In genomic region chr11:62560463-62561016, GRCm38 (mm10) we compare ENCODE assay signal across 8 mouse cellular contexts. TPM values are rescaled to one million over a fixed set of nuclear protein-coding genes. Genes with fewer than 3 reads are reported as not detected.
DNase-seq lines count a peak whose midpoint lies in the region; ATAC-seq and TF ChIP-seq lines count a peak whose summit lies in the region.

No protein-coding gene starts in this region.

- no peaks in the 10 kb centered on the region for H3K27me3 ChIP-seq in embryonic facial prominence, embryonic 11.5 days (ENCODE audit: control insufficient read depth, insufficient read depth, low read length)
- no peaks in the 10 kb centered on the region for H3K27me3 ChIP-seq in hindbrain, embryonic 12.5 days
- H3K27me3 ChIP-seq in lung, embryonic 16.5 days (ENCODE audit: control insufficient read depth, insufficient read depth, low read depth, low read length), result no peaks in the 10 kb centered on the region
- no peaks in the 10 kb centered on the region for H3K27me3 ChIP-seq in splenic B cell, adult 2 months (ENCODE audit: control insufficient read depth, insufficient read depth, low read length, poor library complexity, severe bottlenecking)

- H3K4me3 ChIP-seq in lung, adult 2 months (replicated peaks; ENCODE audit: extremely low read depth, low read depth, low read length), result peak overlapping the region; percentile 82
- H3K4me3 ChIP-seq in embryonic facial prominence, embryonic 11.5 days (ENCODE audit: low read depth, low read length), result peak overlapping the region; percentile 21
- H3K4me3 ChIP-seq in hindbrain, embryonic 12.5 days, result peak overlapping the region; percentile 25
- H3K4me3 ChIP-seq in lung, embryonic 16.5 days (ENCODE audit: low read length), result peak overlapping the region; percentile 43

- no peaks in the 10 kb centered on the region for H3K36me3 ChIP-seq in embryonic facial prominence, embryonic 11.5 days (replicated peaks; ENCODE audit: control insufficient read depth, insufficient read depth, low read depth, low read length)
- 0 out of 2 replicates have a peak, but pooled peaks cover under 1% of the 10 kb centered on the region for H3K36me3 ChIP-seq in hindbrain, embryonic 12.5 days
- no peaks in the 10 kb centered on the region for H3K36me3 ChIP-seq in lung, embryonic 16.5 days (ENCODE audit: control insufficient read depth, insufficient read depth, low read length)
- no peaks in the 10 kb centered on the region for H3K36me3 ChIP-seq in splenic B cell, adult 2 months (ENCODE audit: control insufficient read depth, insufficient read depth, low read length, poor library complexity, severe bottlenecking)

- no peak for TF ChIP-seq CTCF in lung, adult 2 months (IDR thresholded peaks at IDR 0.05; ENCODE audit: insufficient read depth, low read length)

- 28% methylated on average over 43 of the region's 43 CpGs for WGBS in lung, adult 2 months
- 30% methylated on average over 43 of the region's 43 CpGs for WGBS in embryonic facial prominence, embryonic 11.5 days
- WGBS in hindbrain, embryonic 12.5 days, result 36% methylated on average over 43 of the region's 43 CpGs
- WGBS in lung, embryonic 16.5 days, result 30% methylated on average over 43 of the region's 43 CpGs

- peak overlapping the region; percentile 52 for H3K4me2 ChIP-seq in embryonic facial prominence, embryonic 11.5 days (ENCODE audit: low read depth, low read length)
- peak overlapping the region; percentile 54 for H3K4me2 ChIP-seq in hindbrain, embryonic 12.5 days (replicated peaks)
- H3K4me2 ChIP-seq in lung, embryonic 16.5 days (ENCODE audit: low read depth, low read length), result peak overlapping the region; percentile 70

- no peak overlapping the region for H3K27ac ChIP-seq in embryonic facial prominence, embryonic 11.5 days (replicated peaks; ENCODE audit: low read depth, low read length)
- H3K27ac ChIP-seq in hindbrain, embryonic 12.5 days, result no peak overlapping the region
- no peak overlapping the region for H3K27ac ChIP-seq in lung, embryonic 16.5 days (ENCODE audit: low read length)

- no peaks in the 10 kb centered on the region for H3K9me3 ChIP-seq in embryonic facial prominence, embryonic 11.5 days (replicated peaks; ENCODE audit: control insufficient read depth, low read length)
- no peaks in the 10 kb centered on the region for H3K9me3 ChIP-seq in hindbrain, embryonic 12.5 days (replicated peaks)
- H3K9me3 ChIP-seq in lung, embryonic 16.5 days (ENCODE audit: control insufficient read depth, low read length), result no peaks in the 10 kb centered on the region

- TF ChIP-seq POLR2A in lung, adult 2 months (IDR thresholded peaks at IDR 0.05; ENCODE audit: borderline replicate concordance, extremely low read depth, low read depth, low read length), result no peak

- peaks cover 5% of the 10 kb centered on the region for H3K4me1 ChIP-seq in lung, adult 2 months (ENCODE audit: control insufficient read depth, insufficient read depth, low read length)
- H3K4me1 ChIP-seq in embryonic facial prominence, embryonic 11.5 days (ENCODE audit: control insufficient read depth, insufficient read depth, low read length), result 0 out of 2 replicates have a peak, but pooled peaks cover 2% of the 10 kb centered on the region
- peaks cover 3% of the 10 kb centered on the region; the same call in 1 of the 2 replicates for H3K4me1 ChIP-seq in hindbrain, embryonic 12.5 days
- no peaks in the 10 kb centered on the region for H3K4me1 ChIP-seq in lung, embryonic 16.5 days (replicated peaks; ENCODE audit: control insufficient read depth, insufficient read depth, low read length)

- ATAC-seq in embryonic facial prominence, embryonic 11.5 days (replicated peaks; ENCODE audit: insufficient number of reproducible peaks, low FRiP score, low TSS enrichment, low read depth), result no peak
- ATAC-seq in hindbrain, embryonic 12.5 days (ENCODE audit: low FRiP score), result no peak
- ATAC-seq in lung, embryonic 16.5 days (ENCODE audit: low read depth), result no peak

- H3K9ac ChIP-seq in embryonic facial prominence, embryonic 11.5 days (replicated peaks; ENCODE audit: low read length), result no peak overlapping the region
- peak overlapping the region; percentile 42 for H3K9ac ChIP-seq in hindbrain, embryonic 12.5 days
- peak overlapping the region; percentile 48 for H3K9ac ChIP-seq in lung, embryonic 16.5 days (ENCODE audit: low read length)

- peak; percentile 29 for DNase-seq in lung, adult 2 months
- no peak for DNase-seq in lung, postnatal 25 days (ENCODE audit: low spot score)
- peak; percentile 30 for DNase-seq in embryonic facial prominence, embryonic 11.5 days (ENCODE audit: low spot score)
- peak; percentile 14 for DNase-seq in splenic B cell, adult 2 months (ENCODE audit: low read depth, low spot score)
- no peak for DNase-seq in spleen, postnatal 10 days (ENCODE audit: low spot score in 2 of 2)
- no peak for DNase-seq in left cerebral cortex, adult 8-10 months (ENCODE audit: low spot score in 2 of 2)

RNA-seq across cellular contexts. Expression of gene Ubb, which starts 9.6 kb away (rescaled TPM):
- 1,478 and 1,739 TPM in 2 replicates for polyA plus RNA-seq in lung, adult 2 months (2012; rRNA removed)
- polyA plus RNA-seq in embryonic facial prominence, embryonic 11.5 days (2014; fragmentation: Nextera tagmentation; extraction: Ambion mirVana), result 3,780 and 3,916 TPM in 2 replicates
- 3,674 and 3,736 TPM in 2 replicates for polyA plus RNA-seq in hindbrain, embryonic 12.5 days (2016; fragmentation: Nextera tagmentation; extraction: Ambion mirVana)
- polyA plus RNA-seq in lung, embryonic 16.5 days (2015; fragmentation: Nextera tagmentation; extraction: Ambion mirVana), result 3,082 and 3,189 TPM in 2 replicates
- 1,000 to 10,000 TPM; 1,765 to 1,972 (median 1,844) TPM for total RNA-seq in left cerebral cortex, adult 8-10 months (2022)

RNA-seq across cellular contexts. Expression of gene Trpv2, which starts 13.7 kb away (rescaled TPM):
- polyA plus RNA-seq in lung, adult 2 months (2012; rRNA removed), result 19.6 and 21.8 TPM in 2 replicates
- 4.2 and 5.2 TPM in 2 replicates for polyA plus RNA-seq in embryonic facial prominence, embryonic 11.5 days (2014; fragmentation: Nextera tagmentation; extraction: Ambion mirVana)
- polyA plus RNA-seq in hindbrain, embryonic 12.5 days (2016; fragmentation: Nextera tagmentation; extraction: Ambion mirVana), result 10.8 and 14.3 TPM in 2 replicates
- 4.8 and 4.9 TPM in 2 replicates for polyA plus RNA-seq in lung, embryonic 16.5 days (2015; fragmentation: Nextera tagmentation; extraction: Ambion mirVana)
- 10 to 100 TPM; 17.9 to 20.2 (median 19.3) TPM for total RNA-seq in left cerebral cortex, adult 8-10 months (2022)

RNA-seq across cellular contexts. Expression of gene Cenpv, which starts 21.5 kb away (rescaled TPM):
- 14.4 and 14.8 TPM in 2 replicates for polyA plus RNA-seq in lung, adult 2 months (2012; rRNA removed)
- polyA plus RNA-seq in embryonic facial prominence, embryonic 11.5 days (2014; fragmentation: Nextera tagmentation; extraction: Ambion mirVana), result 46.2 and 49.8 TPM in 2 replicates
- polyA plus RNA-seq in hindbrain, embryonic 12.5 days (2016; fragmentation: Nextera tagmentation; extraction: Ambion mirVana), result 47.2 and 51.6 TPM in 2 replicates
- polyA plus RNA-seq in lung, embryonic 16.5 days (2015; fragmentation: Nextera tagmentation; extraction: Ambion mirVana), result 7.9 and 9.0 TPM in 2 replicates
- 10 to 100 TPM; 29.2 to 35.6 (median 31.8) TPM for total RNA-seq in left cerebral cortex, adult 8-10 months (2022)

Comparison
In these comparisons a context has a peak if more than half of its experiments do, and no peak if none do; other contexts are left out.
1. DNase-seq: peak in lung, adult 2 months (single experiment), embryonic facial prominence, embryonic 11.5 days (single experiment) and splenic B cell, adult 2 months (single experiment); none in lung, postnatal 25 days (single experiment), spleen, postnatal 10 days (0 of 2) and left cerebral cortex, adult 8-10 months (0 of 2).
2. H3K4me3 ChIP-seq: peak in every context shown above with its lines; median percentile 82 in lung, adult 2 months; 43 in lung, embryonic 16.5 days; 25 in hindbrain, embryonic 12.5 days; 21 in embryonic facial prominence, embryonic 11.5 days.
3. Peak in every context shown above with its lines, with median percentiles within 50 percentile points of each other: H3K4me2 ChIP-seq.